Mouse (Mus musculus) liver, embryonic 14.5 days (tissue): ENCODE results near the gene Plekhf1.

Source experiments
- CTCF ChIP-seq: IDR thresholded peaks from 2 replicates; pipeline ENCODE4 v1.5.1; 2016; ENCODE audit warnings: antibody characterized with exemption, low read depth, control low read depth
- EP300 ChIP-seq: IDR thresholded peaks from 2 replicates; pipeline ENCODE4 v1.6.1; 2016; ENCODE audit warnings: antibody characterized with exemption, low read depth

- TF ChIP-seq CTCF (peak; percentile 43), EP300 (no peak)
Measured at GRCm38 (mm10) chr7:38204314-38204713, 23.5 kb downstream of the Plekhf1 start.
